ENCODE assay signal across 14 mouse cellular contexts in genomic region chr16:20429328-20429727, GRCm38 (mm10). TPM values are rescaled to one million over a fixed set of nuclear protein-coding genes. Genes with fewer than 3 reads are reported as not detected.
A peak's percentile ranks its signal among the peaks of the same experiment; 100 is the strongest.
DNase-seq lines count a peak whose midpoint lies in the region.
"Had no signal": no experiment of that assay in that cellular context is flagged by ENCODE, and none has a peak within 500 bp of the region (broad histone marks: within the 10 kb centered on the region; RNA-seq: fewer than 3 reads in every experiment).

No protein-coding gene starts in this region.

- DNase-seq in 3134 (ENCODE audit: extremely low read depth, insufficient read length, low spot score): peak; percentile 84
- peak; percentile 56 for DNase-seq in 3T3-L1 (ENCODE audit: low read depth, low spot score)
- peak; percentile 39 for DNase-seq in NIH3T3 (ENCODE audit: low read depth)
- no peak for DNase-seq in retina, embryonic 14.5 days (ENCODE audit: low spot score)
- DNase-seq in ovary, postnatal 14 days (ENCODE audit: low spot score): no peak
- no peak for DNase-seq in left cerebral cortex, postnatal 36 days (ENCODE audit: low spot score in 2 of 2)
- DNase-seq: adrenal gland, adult 2 months; adrenal gland, postnatal 14 days; cerebellum, adult 11 months; cerebellum, adult 2 months; cerebellum, adult 9-11 months; cerebellum, postnatal 25 days; gastrocnemius, postnatal 25 days; heart, adult 2 months had no signal

- intact Hi-C loops in left cerebral cortex, postnatal 36 days (cut with DNase I): no loop called here

RNA-seq across cellular contexts. Expression of gene Abcc5, which starts 3.1 kb away (rescaled TPM):
- 100 to 1,000 TPM; 167 to 264 TPM for total RNA-seq in left cerebral cortex, postnatal 36 days (2021)

Comparison
In these comparisons a context has a peak if more than half of its experiments do, and no peak if none do; other contexts are left out.
1. DNase-seq: peak in 3134 (single experiment), 3T3-L1 (single experiment) and NIH3T3 (single experiment); none in retina, embryonic 14.5 days (single experiment), ovary, postnatal 14 days (single experiment) and left cerebral cortex, postnatal 36 days (0 of 2).